Mouse (Mus musculus): Measurements from ENCODE around the gene Rgs14. TPM values are rescaled to one million over a fixed set of nuclear protein-coding genes. Genes with fewer than 3 reads are reported as not detected.

Gene Rgs14
- polyA plus RNA-seq, 1 experiment from 2014 or later, result 0.56 TPM

DNA sequence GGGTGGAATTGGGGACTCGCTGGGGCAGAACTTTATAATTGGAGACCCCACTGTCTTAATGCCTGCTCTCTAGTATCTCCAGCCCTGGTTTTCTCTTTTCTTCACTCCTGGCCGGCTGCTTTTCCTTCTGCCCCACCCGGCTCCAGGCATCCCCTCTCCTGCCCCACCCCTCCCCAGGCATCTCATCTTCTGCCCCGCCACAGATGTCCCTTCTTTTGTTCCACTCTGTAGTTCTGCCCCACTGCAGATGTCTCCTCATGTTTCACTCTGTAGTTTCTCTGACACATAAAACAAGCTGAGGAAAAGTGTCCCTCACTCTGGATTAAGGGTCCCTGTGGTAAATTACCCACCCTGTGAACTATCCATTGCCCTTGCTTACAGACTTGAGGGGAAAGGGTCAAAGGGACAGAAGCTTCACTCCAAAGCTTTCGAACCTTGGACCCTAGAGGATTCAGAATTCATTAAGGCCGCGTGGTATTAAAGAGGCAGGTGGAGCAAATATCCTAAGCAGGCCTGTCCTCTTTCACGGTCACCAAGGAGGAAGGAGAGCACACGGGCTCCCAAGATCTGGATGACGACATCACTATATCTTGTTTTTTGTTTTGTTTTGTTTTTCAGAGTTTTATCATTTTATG, 32.1 kb upstream of the Rgs14 start:
- H3K36me3 ChIP-seq (replicated peaks; ENCODE audit: control insufficient read depth, insufficient read depth, low read depth, low read length), result no peaks in the 10 kb centered on the region
- 70% methylated on average over 10 of the region's 10 CpGs for WGBS
- H3K27ac ChIP-seq (replicated peaks; ENCODE audit: low read depth, low read length), result no peak overlapping the region
- H3K4me2 ChIP-seq (ENCODE audit: low read depth, low read length), result no peak overlapping the region
- DNase-seq (ENCODE audit: low spot score), result no peak
- ATAC-seq (replicated peaks; ENCODE audit: insufficient number of reproducible peaks, low FRiP score, low TSS enrichment, low read depth), result no peak
- H3K27me3 ChIP-seq (ENCODE audit: control insufficient read depth, insufficient read depth, low read length), result no peaks in the 10 kb centered on the region
- H3K9ac ChIP-seq (replicated peaks; ENCODE audit: low read length), result no peak overlapping the region
- no peak overlapping the region for H3K4me3 ChIP-seq (ENCODE audit: low read depth, low read length)
- no peaks in the 10 kb centered on the region for H3K4me1 ChIP-seq (ENCODE audit: control insufficient read depth, insufficient read depth, low read length)
- no peaks in the 10 kb centered on the region for H3K9me3 ChIP-seq (replicated peaks; ENCODE audit: control insufficient read depth, low read length)

GRCm38 (mm10) chr13:55338131-55339054, 31.1 kb upstream of the Rgs14 start:
- no peak for ATAC-seq (replicated peaks; ENCODE audit: insufficient number of reproducible peaks, low FRiP score, low TSS enrichment, low read depth)
- H3K9me3 ChIP-seq (replicated peaks; ENCODE audit: control insufficient read depth, low read length), result no peaks in the 10 kb centered on the region
- DNase-seq (ENCODE audit: low spot score), result no peak
- H3K4me1 ChIP-seq (ENCODE audit: control insufficient read depth, insufficient read depth, low read length), result no peaks in the 10 kb centered on the region
- H3K9ac ChIP-seq (replicated peaks; ENCODE audit: low read length), result no peak overlapping the region
- no peak overlapping the region for H3K4me2 ChIP-seq (ENCODE audit: low read depth, low read length)
- H3K27me3 ChIP-seq (ENCODE audit: control insufficient read depth, insufficient read depth, low read length), result no peaks in the 10 kb centered on the region
- no peaks in the 10 kb centered on the region for H3K36me3 ChIP-seq (replicated peaks; ENCODE audit: control insufficient read depth, insufficient read depth, low read depth, low read length)
- no peak overlapping the region for H3K4me3 ChIP-seq (ENCODE audit: low read depth, low read length)
- WGBS, result 76% methylated on average over 12 of the region's 12 CpGs
- no peak overlapping the region for H3K27ac ChIP-seq (replicated peaks; ENCODE audit: low read depth, low read length)

GRCm38 (mm10) chr13:55339259-55339658, 30.3 kb upstream of the Rgs14 start:
- Histone ChIP-seq H3K4me2 (ENCODE audit: low read depth, low read length) (no peak overlapping the region), H3K27me3 (ENCODE audit: control insufficient read depth, insufficient read depth, low read length) (no peaks in the 10 kb centered on the region), H3K4me1 (ENCODE audit: control insufficient read depth, insufficient read depth, low read length) (no peaks in the 10 kb centered on the region), H3K27ac (replicated peaks; ENCODE audit: low read depth, low read length) (no peak overlapping the region), H3K4me3 (ENCODE audit: low read depth, low read length) (no peak overlapping the region), H3K9ac (replicated peaks; ENCODE audit: low read length) (no peak overlapping the region), H3K36me3 (replicated peaks; ENCODE audit: control insufficient read depth, insufficient read depth, low read depth, low read length) (no peaks in the 10 kb centered on the region), H3K9me3 (replicated peaks; ENCODE audit: control insufficient read depth, low read length) (no peaks in the 10 kb centered on the region)
- 25% methylated on average over 2 of the region's 2 CpGs for WGBS
- DNase-seq (ENCODE audit: low spot score) (no peak), ATAC-seq (replicated peaks; ENCODE audit: insufficient number of reproducible peaks, low FRiP score, low TSS enrichment, low read depth) (no peak)

DNA sequence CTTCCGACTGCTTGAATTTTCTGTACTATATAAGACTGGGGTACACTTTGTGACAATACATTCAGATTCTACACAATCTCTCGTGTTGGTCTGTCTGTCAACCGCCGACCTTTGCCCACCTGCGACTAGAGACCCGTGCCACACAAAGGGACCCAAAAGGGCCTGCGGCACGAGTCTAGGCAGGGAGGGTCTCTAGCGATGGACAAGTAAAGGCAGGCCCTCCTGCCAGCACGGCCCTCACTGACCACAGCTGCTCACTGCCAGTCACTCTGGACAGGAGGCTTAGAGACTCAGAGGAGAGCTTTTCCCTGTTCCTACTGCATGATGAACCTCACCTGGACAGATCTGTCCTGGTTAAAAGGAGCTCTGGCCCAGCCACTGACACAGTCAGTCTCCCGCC, 27.1 kb upstream of the Rgs14 start:
- Histone ChIP-seq H3K9me3 (replicated peaks; ENCODE audit: control insufficient read depth, low read length) (no peaks in the 10 kb centered on the region), H3K4me1 (ENCODE audit: control insufficient read depth, insufficient read depth, low read length) (no peaks in the 10 kb centered on the region), H3K27me3 (ENCODE audit: control insufficient read depth, insufficient read depth, low read length) (no peaks in the 10 kb centered on the region), H3K27ac (replicated peaks; ENCODE audit: low read depth, low read length) (no peak overlapping the region), H3K9ac (replicated peaks; ENCODE audit: low read length) (no peak overlapping the region), H3K4me2 (ENCODE audit: low read depth, low read length) (no peak overlapping the region), H3K4me3 (ENCODE audit: low read depth, low read length) (no peak overlapping the region), H3K36me3 (replicated peaks; ENCODE audit: control insufficient read depth, insufficient read depth, low read depth, low read length) (peaks cover 19% of the 10 kb centered on the region; the same call in 1 of the 2 replicates)
- no peak for DNase-seq (ENCODE audit: low spot score)
- ATAC-seq (replicated peaks; ENCODE audit: insufficient number of reproducible peaks, low FRiP score, low TSS enrichment, low read depth), result no peak
- 43% methylated on average over 11 of the region's 11 CpGs for WGBS

- ATAC-seq (replicated peaks; ENCODE audit: insufficient number of reproducible peaks, low FRiP score, low TSS enrichment, low read depth), result no peak
- no peaks in the 10 kb centered on the region for H3K4me1 ChIP-seq (ENCODE audit: control insufficient read depth, insufficient read depth, low read length)
- WGBS, result 86% methylated on average over 7 of the region's 7 CpGs
- H3K9ac ChIP-seq (replicated peaks; ENCODE audit: low read length), result no peak overlapping the region
- no peaks in the 10 kb centered on the region for H3K9me3 ChIP-seq (replicated peaks; ENCODE audit: control insufficient read depth, low read length)
- no peak overlapping the region for H3K27ac ChIP-seq (replicated peaks; ENCODE audit: low read depth, low read length)
- no peak overlapping the region for H3K4me3 ChIP-seq (ENCODE audit: low read depth, low read length)
- no peaks in the 10 kb centered on the region for H3K27me3 ChIP-seq (ENCODE audit: control insufficient read depth, insufficient read depth, low read length)
- peaks cover 19% of the 10 kb centered on the region for H3K36me3 ChIP-seq (replicated peaks; ENCODE audit: control insufficient read depth, insufficient read depth, low read depth, low read length)
- no peak overlapping the region for H3K4me2 ChIP-seq (ENCODE audit: low read depth, low read length)
- no peak for DNase-seq (ENCODE audit: low spot score)
Observed at GRCm38 (mm10) chr13:55344286-55344685, 25.2 kb upstream of the Rgs14 start.

- WGBS, result 84% methylated on average over 11 of the region's 11 CpGs
- no peak overlapping the region for H3K27ac ChIP-seq (replicated peaks; ENCODE audit: low read depth, low read length)
- H3K9me3 ChIP-seq (replicated peaks; ENCODE audit: control insufficient read depth, low read length), result no peaks in the 10 kb centered on the region
- no peaks in the 10 kb centered on the region for H3K27me3 ChIP-seq (ENCODE audit: control insufficient read depth, insufficient read depth, low read length)
- H3K4me2 ChIP-seq (ENCODE audit: low read depth, low read length), result no peak overlapping the region
- H3K4me1 ChIP-seq (ENCODE audit: control insufficient read depth, insufficient read depth, low read length), result no peaks in the 10 kb centered on the region
- DNase-seq (ENCODE audit: low spot score), result no peak
- no peak for ATAC-seq (replicated peaks; ENCODE audit: insufficient number of reproducible peaks, low FRiP score, low TSS enrichment, low read depth)
- H3K9ac ChIP-seq (replicated peaks; ENCODE audit: low read length), result no peak overlapping the region
- no peak overlapping the region for H3K4me3 ChIP-seq (ENCODE audit: low read depth, low read length)
- H3K36me3 ChIP-seq (replicated peaks; ENCODE audit: control insufficient read depth, insufficient read depth, low read depth, low read length), result peaks cover 30% of the 10 kb centered on the region
Observed at GRCm38 (mm10) chr13:55346745-55347144, 22.8 kb upstream of the Rgs14 start.

GRCm38 (mm10) chr13:55361145-55361544, 8.4 kb upstream of the Rgs14 start:
- H3K36me3 ChIP-seq (replicated peaks; ENCODE audit: control insufficient read depth, insufficient read depth, low read depth, low read length), result no peaks in the 10 kb centered on the region
- no peak overlapping the region for H3K27ac ChIP-seq (replicated peaks; ENCODE audit: low read depth, low read length)
- no peak for ATAC-seq (replicated peaks; ENCODE audit: insufficient number of reproducible peaks, low FRiP score, low TSS enrichment, low read depth)

DNA sequence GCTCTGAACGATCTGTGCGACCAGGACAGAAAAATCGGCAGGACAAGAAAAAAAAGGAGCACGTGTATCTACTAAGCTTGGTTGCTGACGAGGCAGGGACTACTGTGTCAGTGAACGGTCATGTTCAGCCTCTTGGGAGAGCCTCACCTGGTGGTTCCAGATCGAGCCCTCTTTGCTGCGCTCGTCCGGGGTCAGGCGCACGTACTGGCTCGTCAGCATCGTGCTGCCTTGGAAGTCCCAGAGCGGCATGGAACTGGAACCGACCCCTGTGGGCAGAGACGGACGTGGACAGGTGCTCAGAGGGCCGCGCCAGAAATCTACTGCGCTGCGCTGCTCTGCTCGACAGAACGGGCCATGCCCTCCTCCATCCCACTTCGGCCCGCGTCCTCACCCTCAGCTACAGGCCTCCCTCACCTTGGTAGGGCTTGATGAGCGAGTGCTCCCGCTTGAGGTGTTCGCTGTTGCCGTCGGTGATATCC, 7.5 kb upstream of the Rgs14 start:
- no peaks in the 10 kb centered on the region for H3K36me3 ChIP-seq (replicated peaks; ENCODE audit: control insufficient read depth, insufficient read depth, low read depth, low read length)
- under 1% methylated on average over 32 of the region's 32 CpGs for WGBS
- peak overlapping the region; percentile 74 for H3K4me2 ChIP-seq (ENCODE audit: low read depth, low read length)
- peak overlapping the region; percentile 80 for H3K27ac ChIP-seq (replicated peaks; ENCODE audit: low read depth, low read length)
- DNase-seq (ENCODE audit: low spot score) (peak; percentile 3), ATAC-seq (replicated peaks; ENCODE audit: insufficient number of reproducible peaks, low FRiP score, low TSS enrichment, low read depth) (peak; percentile 46)
- peak overlapping the region; percentile 98 for H3K4me3 ChIP-seq (ENCODE audit: low read depth, low read length)
- no peaks in the 10 kb centered on the region for H3K9me3 ChIP-seq (replicated peaks; ENCODE audit: control insufficient read depth, low read length)
- no peaks in the 10 kb centered on the region; the same call in 1 of the 2 replicates for H3K27me3 ChIP-seq (ENCODE audit: control insufficient read depth, insufficient read depth, low read length)
- H3K9ac ChIP-seq (replicated peaks; ENCODE audit: low read length), result peak overlapping the region; percentile 87
- no peaks in the 10 kb centered on the region; the same call in 1 of the 2 replicates for H3K4me1 ChIP-seq (ENCODE audit: control insufficient read depth, insufficient read depth, low read length)

More at GRCm38 (mm10) chr13:55361145-55361544, 8.4 kb upstream of the Rgs14 start:
- Histone ChIP-seq H3K4me2 (ENCODE audit: low read depth, low read length) (peak overlapping the region; percentile 74), H3K9ac (replicated peaks; ENCODE audit: low read length) (no peak overlapping the region), H3K4me1 (ENCODE audit: control insufficient read depth, insufficient read depth, low read length) (no peaks in the 10 kb centered on the region; the same call in 1 of the 2 replicates), H3K27me3 (ENCODE audit: control insufficient read depth, insufficient read depth, low read length) (no peaks in the 10 kb centered on the region; the same call in 1 of the 2 replicates), H3K4me3 (ENCODE audit: low read depth, low read length) (peak overlapping the region; percentile 98), H3K9me3 (replicated peaks; ENCODE audit: control insufficient read depth, low read length) (no peaks in the 10 kb centered on the region)
- no peak for DNase-seq (ENCODE audit: low spot score)
